Mouse (Mus musculus): ENCODE results near the gene Gc. TPM values are rescaled to one million over a fixed set of nuclear protein-coding genes. Genes with fewer than 3 reads are reported as not detected.

Gene Gc
- total and polyA plus RNA-seq, 3 experiments: not detected

- no peak overlapping the region for H3K4me3 ChIP-seq (replicated peaks in 1 of 3; ENCODE audit: low read depth in 2 of 3, low read length in 2 of 3, poor library complexity in 1 of 3)
- in situ Hi-C loops (cut with MboI; ENCODE audit: low pct_ligation_motif_present, low pct_unique_long_range_greater_than_20kb, low sequenced_read_pairs) (no loop called here), dilution Hi-C loops (cut with MboI; ENCODE audit: extremely low pct_ligation_motif_present, extremely low pct_unique_long_range_greater_than_20kb, low sequenced_read_pairs) (no loop called here)
- no peaks in the 10 kb centered on the region for H3K36me3 ChIP-seq (replicated peaks in 1 of 2; ENCODE audit: control insufficient read depth in 1 of 2, insufficient read depth in 1 of 2, low read length in 1 of 2)
- no peak for TF ChIP-seq E2F4 (IDR thresholded peaks at IDR 0.05; ENCODE audit: insufficient replicate concordance, low read depth, low read length)
- TF ChIP-seq GABPA (IDR thresholded peaks at IDR 0.05; ENCODE audit: insufficient replicate concordance, low read depth, low read length): no peak
- TF ChIP-seq MAX (IDR thresholded peaks at IDR 0.05; ENCODE audit: low read length): no peak
- no peak for TF ChIP-seq MXI1 (IDR thresholded peaks at IDR 0.05; ENCODE audit: low read depth, low read length)
- no peak for TF ChIP-seq HCFC1 (IDR thresholded peaks at IDR 0.05; ENCODE audit: low read depth, low read length)
- no peak for TF ChIP-seq RCOR1 (conservative IDR thresholded peaks at IDR 0.05; ENCODE audit: low read depth, low read length)
- TF ChIP-seq ZMIZ1 (IDR thresholded peaks at IDR 0.05; ENCODE audit: low read depth, low read length): no peak
- TF ChIP-seq EP300 (IDR thresholded peaks at IDR 0.05; ENCODE audit: low read length): no peak
- TF ChIP-seq UBTF (IDR thresholded peaks at IDR 0.05; ENCODE audit: low read depth, low read length): no peak
- TF ChIP-seq SIN3A (IDR thresholded peaks at IDR 0.05; ENCODE audit: low read length): no peak
- no peak for TF ChIP-seq ETS1 (conservative IDR thresholded peaks at IDR 0.05; ENCODE audit: low read depth, low read length)
- TF ChIP-seq ZC3H11A (IDR thresholded peaks at IDR 0.05; ENCODE audit: low read depth, low read length): no peak
- no peak for TF ChIP-seq ZNF384 (IDR thresholded peaks at IDR 0.05; ENCODE audit: low read depth, low read length)
- no peaks in the 10 kb centered on the region for H3K9me3 ChIP-seq (replicated peaks; ENCODE audit: low read length)
- H3K4me2 ChIP-seq (ENCODE audit: insufficient read depth, low read depth, poor library complexity, severe bottlenecking): no peak overlapping the region
- H3K27ac ChIP-seq (ENCODE audit: insufficient read depth, low read depth): no peak overlapping the region
- DNase-seq (ENCODE audit: extremely low read depth): no peak
- no peak overlapping the region for H3K9ac ChIP-seq (ENCODE audit: insufficient read depth, low read depth)
- no peaks in the 10 kb centered on the region for H3K27me3 ChIP-seq (replicated peaks)
- no peaks in the 10 kb centered on the region for H3K79me2 ChIP-seq (replicated peaks; ENCODE audit: control insufficient read depth, extremely low read depth, insufficient read depth, poor library complexity, severe bottlenecking)
- H3K4me1 ChIP-seq (ENCODE audit: control insufficient read depth in 1 of 2, insufficient read depth in 2 of 2): no peaks in the 10 kb centered on the region
Measured at GRCm38 (mm10) chr5:89407376-89408082, 50.2 kb downstream of the Gc start.

GRCm38 (mm10) chr5:89405132-89405531 is 52.6 kb downstream of the Gc start:
- Histone ChIP-seq H3K9ac (ENCODE audit: insufficient read depth, low read depth) (no peak overlapping the region), H3K36me3 (replicated peaks in 1 of 2; ENCODE audit: control insufficient read depth in 1 of 2, insufficient read depth in 1 of 2, low read length in 1 of 2) (no peaks in the 10 kb centered on the region), H3K4me2 (ENCODE audit: insufficient read depth, low read depth, poor library complexity, severe bottlenecking) (no peak overlapping the region), H3K4me3 (replicated peaks in 1 of 3; ENCODE audit: low read depth in 2 of 3, low read length in 2 of 3, poor library complexity in 1 of 3) (no peak overlapping the region), H3K4me1 (ENCODE audit: control insufficient read depth in 1 of 2, insufficient read depth in 2 of 2) (no peaks in the 10 kb centered on the region), H3K79me2 (replicated peaks; ENCODE audit: control insufficient read depth, extremely low read depth, insufficient read depth, poor library complexity, severe bottlenecking) (no peaks in the 10 kb centered on the region), H3K27ac (ENCODE audit: insufficient read depth, low read depth) (no peak overlapping the region), H3K27me3 (replicated peaks) (no peaks in the 10 kb centered on the region), H3K9me3 (replicated peaks; ENCODE audit: low read length) (no peaks in the 10 kb centered on the region)
- no peak for DNase-seq (ENCODE audit: extremely low read depth)
- TF ChIP-seq EP300 (IDR thresholded peaks at IDR 0.05; ENCODE audit: low read length) (no peak), SMC3 (IDR thresholded peaks at IDR 0.05; ENCODE audit: low read depth, low read length) (no peak), NELFE (IDR thresholded peaks at IDR 0.05; ENCODE audit: low read depth, low read length) (no peak), JUN (IDR thresholded peaks at IDR 0.05; ENCODE audit: insufficient read depth, low read depth, low read length) (no peak), USF1 (IDR thresholded peaks at IDR 0.05; ENCODE audit: low read depth, low read length) (no peak), ETS1 (conservative IDR thresholded peaks at IDR 0.05; ENCODE audit: low read depth, low read length) (no peak), UBTF (IDR thresholded peaks at IDR 0.05; ENCODE audit: low read depth, low read length) (no peak), MAZ (IDR thresholded peaks at IDR 0.05; ENCODE audit: low read depth, low read length) (no peak), PAX5 (IDR thresholded peaks at IDR 0.05; ENCODE audit: low read length) (no peak), TBP (conservative IDR thresholded peaks at IDR 0.05; ENCODE audit: low read depth, low read length) (no peak), ZNF384 (IDR thresholded peaks at IDR 0.05; ENCODE audit: low read depth, low read length) (no peak), SIN3A (IDR thresholded peaks at IDR 0.05; ENCODE audit: low read length) (no peak), POLR2A (IDR thresholded peaks at IDR 0.05; ENCODE audit: low read depth, low read length) (no peak), GABPA (IDR thresholded peaks at IDR 0.05; ENCODE audit: insufficient replicate concordance, low read depth, low read length) (no peak), MAX (IDR thresholded peaks at IDR 0.05; ENCODE audit: low read length) (no peak), BHLHE40 (IDR thresholded peaks at IDR 0.05; ENCODE audit: low read depth, low read length) (no peak), MEF2A (IDR thresholded peaks at IDR 0.05; ENCODE audit: borderline replicate concordance, low read depth, low read length) (no peak), ZKSCAN1 (IDR thresholded peaks at IDR 0.05; ENCODE audit: borderline replicate concordance, low read depth, low read length) (no peak)
- dilution Hi-C loops (cut with MboI; ENCODE audit: extremely low pct_ligation_motif_present, extremely low pct_unique_long_range_greater_than_20kb, low sequenced_read_pairs) (no loop called here), in situ Hi-C loops (cut with MboI; ENCODE audit: low pct_ligation_motif_present, low pct_unique_long_range_greater_than_20kb, low sequenced_read_pairs) (no loop called here)
